Mouse (Mus musculus): ENCODE results near the gene Bysl. TPM values are rescaled to one million over a fixed set of nuclear protein-coding genes. Genes with fewer than 3 reads are reported as not detected.

The Bysl gene
- total and polyA plus RNA-seq, 3 experiments: 69.3 to 85.4 TPM; not detected in 1

GRCm38 (mm10) chr17:47602289-47602688 is 9.0 kb downstream of the Bysl start:
- H3K27me3 ChIP-seq (ENCODE audit: control insufficient read depth in 1 of 2, insufficient read depth in 2 of 2, low read length in 2 of 2): no peaks in the 10 kb centered on the region
- peaks cover 7 to 33% of the 10 kb centered on the region in 2 experiments; a peak in 3 of 4 replicates for H3K36me3 ChIP-seq (ENCODE audit: control insufficient read depth in 1 of 2, insufficient read depth in 2 of 2, low read length in 2 of 2)
- DNase-seq (ENCODE audit: low read depth, low spot score): no peak
- peaks cover 9 to 34% of the 10 kb centered on the region in 2 experiments for H3K4me1 ChIP-seq (ENCODE audit: control insufficient read depth in 1 of 2, insufficient read depth in 2 of 2, low read length in 2 of 2)
- H3K79me2 ChIP-seq (ENCODE audit: control insufficient read depth, insufficient read depth, low read length, poor library complexity): peaks cover 6% of the 10 kb centered on the region
- TF ChIP-seq ZMIZ1 (IDR thresholded peaks at IDR 0.05; ENCODE audit: low read depth, low read length): no peak
- H3K4me3 ChIP-seq (ENCODE audit: control insufficient read depth in 1 of 2, insufficient read depth in 1 of 2, low read depth in 2 of 2, low read length in 2 of 2): no peak overlapping the region
- H3K27ac ChIP-seq (ENCODE audit: control insufficient read depth, low read depth, low read length): no peak overlapping the region
- no peaks in the 10 kb centered on the region for H3K9me3 ChIP-seq (replicated peaks; ENCODE audit: insufficient read depth, low read length)
- no peak overlapping the region for H3K9ac ChIP-seq (ENCODE audit: control insufficient read depth, low read depth, low read length, poor library complexity, severe bottlenecking)

- Histone ChIP-seq H3K27me3 (ENCODE audit: control insufficient read depth in 1 of 2, insufficient read depth in 2 of 2, low read length in 2 of 2) (no peaks in the 10 kb centered on the region), H3K9ac (ENCODE audit: control insufficient read depth, low read depth, low read length, poor library complexity, severe bottlenecking) (no peak overlapping the region), H3K36me3 (ENCODE audit: control insufficient read depth in 1 of 2, insufficient read depth in 2 of 2, low read length in 2 of 2) (peaks cover 7 to 42% of the 10 kb centered on the region in 2 experiments; a peak in 3 of 4 replicates), H3K4me3 (ENCODE audit: control insufficient read depth in 1 of 2, insufficient read depth in 1 of 2, low read depth in 2 of 2, low read length in 2 of 2) (no peak overlapping the region), H3K27ac (ENCODE audit: control insufficient read depth, low read depth, low read length) (no peak overlapping the region), H3K79me2 (ENCODE audit: control insufficient read depth, insufficient read depth, low read length, poor library complexity) (peaks cover 3% of the 10 kb centered on the region), H3K4me1 (ENCODE audit: control insufficient read depth in 1 of 2, insufficient read depth in 2 of 2, low read length in 2 of 2) (peaks cover 12 to 44% of the 10 kb centered on the region in 2 experiments), H3K9me3 (replicated peaks; ENCODE audit: insufficient read depth, low read length) (no peaks in the 10 kb centered on the region)
- TF ChIP-seq RCOR1 (IDR thresholded peaks at IDR 0.05; ENCODE audit: low read depth, low read length) (no peak), MAFK (IDR thresholded peaks at IDR 0.05; ENCODE audit: borderline replicate concordance, low read depth, low read length) (no peak), TBP (IDR thresholded peaks at IDR 0.05; ENCODE audit: low read depth, low read length) (no peak), ZC3H11A (IDR thresholded peaks at IDR 0.05; ENCODE audit: low read depth, low read length) (no peak), MYC (IDR thresholded peaks at IDR 0.05; ENCODE audit: low read depth, low read length) (no peak), NELFE (IDR thresholded peaks at IDR 0.05; ENCODE audit: low read depth, low read length) (no peak), POLR2AphosphoS2 (IDR thresholded peaks at IDR 0.05; ENCODE audit: low read length) (no peak), CTCF (IDR thresholded peaks at IDR 0.05 in 2 of 3, conservative IDR thresholded peaks at IDR 0.05 in 1 of 3; ENCODE audit: control insufficient read depth in 1 of 3, insufficient read depth in 1 of 3, low read depth in 2 of 3, low read length in 3 of 3, poor library complexity in 1 of 3, severe bottlenecking in 1 of 3) (no peak), MXI1 (IDR thresholded peaks at IDR 0.05; ENCODE audit: low read depth, low read length) (no peak), NRF1 (IDR thresholded peaks at IDR 0.05; ENCODE audit: insufficient read depth, low read depth, low read length, poor library complexity, severe bottlenecking) (no peak), TAL1 (IDR thresholded peaks at IDR 0.05; ENCODE audit: low read length) (no peak), ELF1 (IDR thresholded peaks at IDR 0.05; ENCODE audit: low read depth, low read length) (no peak)
- DNase-seq (ENCODE audit: low read depth, low spot score): no peak
These were observed 9.9 kb downstream of the Bysl start for GRCm38 (mm10) chr17:47601389-47601755.

- peaks cover 9% of the 10 kb centered on the region for H3K79me2 ChIP-seq (ENCODE audit: control insufficient read depth, insufficient read depth, low read length, poor library complexity)
- DNase-seq (ENCODE audit: low read depth, low spot score): no peak
- H3K27ac ChIP-seq (ENCODE audit: control insufficient read depth, low read depth, low read length): peak overlapping the region; percentile 77
- H3K36me3 ChIP-seq (ENCODE audit: control insufficient read depth in 1 of 2, insufficient read depth in 2 of 2, low read length in 2 of 2): peaks cover 4 to 47% of the 10 kb centered on the region in 2 experiments; a peak in 3 of 4 replicates
- TF ChIP-seq MEF2A (IDR thresholded peaks at IDR 0.05; ENCODE audit: extremely low read depth, insufficient replicate concordance, low read depth, low read length, poor library complexity, severe bottlenecking) (no peak), POLR2AphosphoS2 (IDR thresholded peaks at IDR 0.05; ENCODE audit: low read length) (no peak), ZC3H11A (IDR thresholded peaks at IDR 0.05; ENCODE audit: low read depth, low read length) (no peak), TBP (IDR thresholded peaks at IDR 0.05; ENCODE audit: low read depth, low read length) (no peak), UBTF (IDR thresholded peaks at IDR 0.05; ENCODE audit: borderline replicate concordance, insufficient read depth, low read depth, low read length) (no peak), MAZ (IDR thresholded peaks at IDR 0.05; ENCODE audit: low read depth, low read length) (no peak), USF1 (IDR thresholded peaks at IDR 0.05; ENCODE audit: low read depth, low read length) (no peak), ELF1 (IDR thresholded peaks at IDR 0.05; ENCODE audit: low read depth, low read length) (no peak), GABPA (IDR thresholded peaks at IDR 0.05; ENCODE audit: low read depth, low read length) (no peak)
- no peaks in the 10 kb centered on the region for H3K9me3 ChIP-seq (replicated peaks; ENCODE audit: insufficient read depth, low read length)
- H3K9ac ChIP-seq (ENCODE audit: control insufficient read depth, low read depth, low read length, poor library complexity, severe bottlenecking): peak overlapping the region; percentile 13; the same call in 1 of the 2 replicates
- H3K4me1 ChIP-seq (ENCODE audit: control insufficient read depth in 1 of 2, insufficient read depth in 2 of 2, low read length in 2 of 2): peaks cover 17 to 49% of the 10 kb centered on the region in 2 experiments
- no peaks in the 10 kb centered on the region for H3K27me3 ChIP-seq (ENCODE audit: control insufficient read depth in 1 of 2, insufficient read depth in 2 of 2, low read length in 2 of 2)
- no peak overlapping the region for H3K4me3 ChIP-seq (ENCODE audit: control insufficient read depth in 1 of 2, insufficient read depth in 1 of 2, low read depth in 2 of 2, low read length in 2 of 2)
These were observed 10.5 kb downstream of the Bysl start for GRCm38 (mm10) chr17:47600601-47601388.

Measured in MEL (cell line).